Comparison of ENCODE assay signal across 26 mouse cellular contexts in the genomic region with DNA sequence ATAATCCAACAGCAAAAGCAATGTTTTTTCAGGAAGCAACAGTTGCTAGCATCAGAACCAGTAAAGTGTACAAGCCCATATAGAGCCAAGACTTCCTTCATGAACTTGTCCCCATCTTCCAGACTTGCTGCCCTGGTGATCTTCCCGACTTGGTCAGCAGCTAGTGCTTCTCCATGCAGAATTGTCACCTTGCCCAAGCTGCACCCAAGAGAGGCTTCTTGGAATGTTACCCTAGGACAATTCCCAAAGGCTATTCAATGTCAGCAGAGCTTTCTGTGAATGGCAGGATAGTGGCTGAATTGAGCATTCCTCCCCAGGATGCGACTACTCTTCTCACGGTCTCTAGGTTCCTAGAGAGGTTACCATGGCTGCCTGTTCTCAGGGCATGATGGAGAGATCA.
"Had no signal": no experiment of that assay in that cellular context is flagged by ENCODE, and none has a peak within 500 bp of the region (broad histone marks: within the 10 kb centered on the region; RNA-seq: fewer than 3 reads in every experiment).

No protein-coding gene starts in this region.

- H3K9me3 ChIP-seq: heart, embryonic 13.5 days; heart, embryonic 15.5 days; hindbrain, embryonic 13.5 days; hindbrain, embryonic 15.5 days; kidney, embryonic 15.5 days; limb, embryonic 13.5 days; limb, embryonic 15.5 days; liver, embryonic 12.5 days had no signal

- ATAC-seq: hindbrain, postnatal 0 days; intestine, embryonic 16.5 days; liver, embryonic 12.5 days had no signal

- H3K4me3 ChIP-seq: heart, adult 2 months; heart, embryonic 13.5 days; heart, embryonic 15.5 days; hindbrain, embryonic 13.5 days; hindbrain, embryonic 15.5 days; kidney, embryonic 15.5 days; limb, embryonic 13.5 days; limb, embryonic 15.5 days; liver, embryonic 12.5 days had no signal

- H3K27ac ChIP-seq: heart, adult 2 months; heart, embryonic 13.5 days; heart, embryonic 15.5 days; hindbrain, embryonic 13.5 days; hindbrain, embryonic 15.5 days; hindbrain, postnatal 0 days; kidney, embryonic 15.5 days; kidney, postnatal 0 days; limb, embryonic 13.5 days; limb, embryonic 15.5 days; liver, embryonic 12.5 days; liver, embryonic 14.5 days had no signal

- H3K4me1 ChIP-seq: heart, embryonic 13.5 days; heart, embryonic 15.5 days; hindbrain, embryonic 13.5 days; hindbrain, embryonic 15.5 days; kidney, embryonic 15.5 days; limb, embryonic 13.5 days; limb, embryonic 15.5 days; liver, embryonic 12.5 days had no signal

- DNase-seq: gastrocnemius, postnatal 14 days; gastrocnemius, postnatal 36 days; heart, adult 11 months; heart, adult 2 months; heart, postnatal 14 days; heart, postnatal 36 days; kidney, adult 18-20 months; kidney, adult 9 months; kidney, postnatal 14 days; kidney, postnatal 36 days; layer of hippocampus, adult 9-11 months; layer of hippocampus, postnatal 36 days; left cerebral cortex, postnatal 4 days had no signal

- H3K4me2 ChIP-seq: heart, embryonic 11.5 days; heart, embryonic 13.5 days; heart, embryonic 15.5 days; hindbrain, embryonic 13.5 days; hindbrain, embryonic 15.5 days; kidney, embryonic 15.5 days; limb, embryonic 13.5 days; limb, embryonic 15.5 days; liver, embryonic 12.5 days had no signal

- H3K27me3 ChIP-seq: heart, embryonic 13.5 days; heart, embryonic 15.5 days; hindbrain, embryonic 13.5 days; hindbrain, embryonic 15.5 days; kidney, embryonic 15.5 days; limb, embryonic 13.5 days; limb, embryonic 15.5 days; liver, embryonic 12.5 days had no signal

- H3K9ac ChIP-seq: heart, embryonic 13.5 days; heart, embryonic 15.5 days; hindbrain, embryonic 13.5 days; hindbrain, embryonic 15.5 days; kidney, embryonic 15.5 days; limb, embryonic 13.5 days; limb, embryonic 15.5 days; liver, embryonic 12.5 days; liver, embryonic 14.5 days had no signal

- H3K36me3 ChIP-seq: heart, embryonic 13.5 days; heart, embryonic 15.5 days; hindbrain, embryonic 13.5 days; hindbrain, embryonic 15.5 days; kidney, embryonic 15.5 days; limb, embryonic 13.5 days; limb, embryonic 15.5 days; liver, embryonic 12.5 days had no signal
